Mouse (Mus musculus): ENCODE data around the gene Neto2.

Neto2 gene

GRCm38 (mm10) chr8:85700751-85701351 is at the start of gene Neto2:
Gene Neto2, minus strand, starts transcription at chr8:85700924.
- Histone ChIP-seq H3K27me3 (ENCODE audit: insufficient read depth, low read length) (peaks cover 42% of the 10 kb centered on the region), H3K4me1 (replicated peaks; ENCODE audit: low read depth, low read length) (peaks cover 5% of the 10 kb centered on the region), H3K9me3 (ENCODE audit: low read length) (peaks cover 11% of the 10 kb centered on the region; the same call in 1 of the 2 replicates), H3K36me3 (ENCODE audit: insufficient read depth, low read length) (no peaks in the 10 kb centered on the region), H3K4me3 (replicated peaks; ENCODE audit: low read length) (peak within 1 kb of the TSS; percentile 81)
- TF ChIP-seq POU5F1 (IDR thresholded peaks at IDR 0.05; ENCODE audit: borderline replicate concordance, low read length) = no peak
- TF ChIP-seq CTCF (conservative IDR thresholded peaks at IDR 0.05; ENCODE audit: low read length) = no peak
- TF ChIP-seq NANOG (IDR thresholded peaks at IDR 0.05; ENCODE audit: borderline replicate concordance, low read length) = no peak

DNA sequence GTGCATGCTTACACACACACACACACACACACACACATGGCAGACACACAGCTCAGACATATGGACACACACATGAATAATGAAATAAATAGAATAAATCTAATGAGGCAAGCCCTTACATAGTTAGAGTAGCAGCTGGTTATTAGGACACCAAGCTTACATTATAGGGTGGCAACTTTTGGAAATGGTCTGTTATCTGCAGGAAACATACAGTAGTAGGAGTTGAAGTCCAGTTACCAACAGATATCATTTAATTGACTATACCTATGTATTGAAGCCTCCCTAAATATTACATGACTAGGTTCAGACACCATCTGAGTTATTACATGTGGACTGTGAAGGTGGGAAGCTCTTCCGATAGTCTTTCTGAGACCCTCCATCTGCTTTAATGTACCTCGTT is 44.3 kb upstream of the Neto2 start:
- no peaks in the 10 kb centered on the region for H3K27me3 ChIP-seq (ENCODE audit: insufficient read depth, low read length)
- H3K9me3 ChIP-seq (ENCODE audit: low read length) = no peaks in the 10 kb centered on the region
- peaks cover 3% of the 10 kb centered on the region for H3K36me3 ChIP-seq (ENCODE audit: insufficient read depth, low read length)
- TF ChIP-seq POU5F1 (IDR thresholded peaks at IDR 0.05; ENCODE audit: borderline replicate concordance, low read length) = no peak
- no peak for TF ChIP-seq CTCF (conservative IDR thresholded peaks at IDR 0.05; ENCODE audit: low read length)
- no peak for TF ChIP-seq NANOG (IDR thresholded peaks at IDR 0.05; ENCODE audit: borderline replicate concordance, low read length)
- no peak overlapping the region for H3K4me3 ChIP-seq (replicated peaks; ENCODE audit: low read length)
- H3K4me1 ChIP-seq (replicated peaks; ENCODE audit: low read depth, low read length) = no peaks in the 10 kb centered on the region

- no peaks in the 10 kb centered on the region for H3K9me3 ChIP-seq (ENCODE audit: low read length)
- no peak overlapping the region for H3K4me3 ChIP-seq (replicated peaks; ENCODE audit: low read length)
- no peaks in the 10 kb centered on the region for H3K36me3 ChIP-seq (ENCODE audit: insufficient read depth, low read length)
- H3K4me1 ChIP-seq (replicated peaks; ENCODE audit: low read depth, low read length) = no peaks in the 10 kb centered on the region
- TF ChIP-seq NANOG (IDR thresholded peaks at IDR 0.05; ENCODE audit: borderline replicate concordance, low read length) (no peak), POU5F1 (IDR thresholded peaks at IDR 0.05; ENCODE audit: borderline replicate concordance, low read length) (no peak), CTCF (conservative IDR thresholded peaks at IDR 0.05; ENCODE audit: low read length) (no peak)
- no peaks in the 10 kb centered on the region for H3K27me3 ChIP-seq (ENCODE audit: insufficient read depth, low read length)
These were observed 29.8 kb upstream of the Neto2 start for GRCm38 (mm10) chr8:85730545-85730944.

GRCm38 (mm10) chr8:85717271-85717670 is 16.5 kb upstream of the Neto2 start:
- Histone ChIP-seq H3K4me3 (replicated peaks; ENCODE audit: low read length) (no peak overlapping the region), H3K4me1 (replicated peaks; ENCODE audit: low read depth, low read length) (no peaks in the 10 kb centered on the region), H3K27me3 (ENCODE audit: insufficient read depth, low read length) (no peaks in the 10 kb centered on the region)

DNA sequence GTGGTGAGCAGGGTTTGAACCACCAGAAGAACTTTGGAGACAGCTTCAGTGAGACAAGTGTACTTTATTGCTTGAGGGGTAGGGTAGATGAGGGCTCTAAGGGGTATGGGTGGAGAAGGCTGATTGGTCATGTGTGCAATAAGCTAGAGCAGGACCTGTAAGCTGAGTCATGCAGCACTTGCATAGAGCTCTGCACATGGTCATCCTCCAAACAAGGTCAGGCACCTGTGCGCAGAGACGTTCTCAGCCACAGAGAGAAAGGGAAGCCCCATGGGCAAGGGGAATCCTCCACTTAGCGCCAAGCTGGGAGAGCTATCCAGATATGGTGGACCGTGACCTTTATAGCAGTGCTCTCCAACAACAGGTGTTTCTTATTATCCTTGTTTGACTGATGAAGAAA is 16.0 kb upstream of the Neto2 start:
- Histone ChIP-seq H3K4me1 (replicated peaks; ENCODE audit: low read depth, low read length) (no peaks in the 10 kb centered on the region), H3K4me3 (replicated peaks; ENCODE audit: low read length) (no peak overlapping the region), H3K9me3 (ENCODE audit: low read length) (no peaks in the 10 kb centered on the region), H3K27me3 (ENCODE audit: insufficient read depth, low read length) (no peaks in the 10 kb centered on the region), H3K36me3 (ENCODE audit: insufficient read depth, low read length) (0 out of 2 replicates have a peak, but pooled peaks cover 9% of the 10 kb centered on the region)
- TF ChIP-seq NANOG (IDR thresholded peaks at IDR 0.05; ENCODE audit: borderline replicate concordance, low read length) (no peak), CTCF (conservative IDR thresholded peaks at IDR 0.05; ENCODE audit: low read length) (no peak), POU5F1 (IDR thresholded peaks at IDR 0.05; ENCODE audit: borderline replicate concordance, low read length) (no peak)

More at GRCm38 (mm10) chr8:85717271-85717670, 16.5 kb upstream of the Neto2 start:
- Histone ChIP-seq H3K36me3 (ENCODE audit: insufficient read depth, low read length) (0 out of 2 replicates have a peak, but pooled peaks cover 11% of the 10 kb centered on the region), H3K9me3 (ENCODE audit: low read length) (no peaks in the 10 kb centered on the region)
- TF ChIP-seq POU5F1 (IDR thresholded peaks at IDR 0.05; ENCODE audit: borderline replicate concordance, low read length) (no peak), CTCF (conservative IDR thresholded peaks at IDR 0.05; ENCODE audit: low read length) (no peak), NANOG (IDR thresholded peaks at IDR 0.05; ENCODE audit: borderline replicate concordance, low read length) (no peak)

- H3K9me3 ChIP-seq (ENCODE audit: low read length) = peaks cover 4% of the 10 kb centered on the region; the same call in 1 of the 2 replicates
- H3K4me1 ChIP-seq (replicated peaks; ENCODE audit: low read depth, low read length) = no peaks in the 10 kb centered on the region
- H3K4me3 ChIP-seq (replicated peaks; ENCODE audit: low read length) = no peak overlapping the region
- H3K36me3 ChIP-seq (ENCODE audit: insufficient read depth, low read length) = no peaks in the 10 kb centered on the region
- peaks cover 24% of the 10 kb centered on the region for H3K27me3 ChIP-seq (ENCODE audit: insufficient read depth, low read length)
- TF ChIP-seq CTCF (conservative IDR thresholded peaks at IDR 0.05; ENCODE audit: low read length) (no peak), NANOG (IDR thresholded peaks at IDR 0.05; ENCODE audit: borderline replicate concordance, low read length) (no peak), POU5F1 (IDR thresholded peaks at IDR 0.05; ENCODE audit: borderline replicate concordance, low read length) (no peak)
These were observed 6.3 kb upstream of the Neto2 start for GRCm38 (mm10) chr8:85706988-85707387.

- Histone ChIP-seq H3K27me3 (ENCODE audit: insufficient read depth, low read length) (peaks cover 42% of the 10 kb centered on the region), H3K36me3 (ENCODE audit: insufficient read depth, low read length) (no peaks in the 10 kb centered on the region)
These were observed 498 bp downstream of the Neto2 start for GRCm38 (mm10) chr8:85700101-85700750.

DNA sequence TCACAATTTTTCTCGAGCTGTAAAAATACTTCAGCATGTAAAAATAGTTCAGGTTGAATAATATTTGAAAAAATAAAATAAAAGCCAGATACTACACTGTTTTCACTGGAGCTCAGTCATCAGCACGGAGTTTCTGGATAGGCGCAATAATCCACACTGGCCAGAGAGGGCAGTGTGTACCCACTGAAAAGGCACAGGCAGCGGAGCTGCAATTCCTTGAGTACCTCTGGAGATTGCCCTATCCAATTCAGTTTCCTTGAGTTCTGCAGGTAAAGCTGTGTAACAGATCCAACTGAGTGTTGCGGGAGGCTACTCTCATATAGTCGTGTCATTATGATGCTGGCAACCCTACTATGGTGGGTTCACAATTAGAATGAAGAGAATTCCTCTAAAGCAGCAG is 1.7 kb downstream of the Neto2 start:
- H3K36me3 ChIP-seq (ENCODE audit: insufficient read depth, low read length) = no peaks in the 10 kb centered on the region
- peak; percentile 81 for TF ChIP-seq CTCF (conservative IDR thresholded peaks at IDR 0.05; ENCODE audit: low read length)
- TF ChIP-seq POU5F1 (IDR thresholded peaks at IDR 0.05; ENCODE audit: borderline replicate concordance, low read length) = no peak
- H3K4me3 ChIP-seq (replicated peaks; ENCODE audit: low read length) = no peak overlapping the region
- peaks cover 11% of the 10 kb centered on the region; the same call in 1 of the 2 replicates for H3K9me3 ChIP-seq (ENCODE audit: low read length)
- H3K4me1 ChIP-seq (replicated peaks; ENCODE audit: low read depth, low read length) = peaks cover 5% of the 10 kb centered on the region
- H3K27me3 ChIP-seq (ENCODE audit: insufficient read depth, low read length) = peaks cover 35% of the 10 kb centered on the region

More at GRCm38 (mm10) chr8:85700101-85700750, 498 bp downstream of the Neto2 start:
- Histone ChIP-seq H3K9me3 (ENCODE audit: low read length) (peaks cover 11% of the 10 kb centered on the region; the same call in 1 of the 2 replicates), H3K4me1 (replicated peaks; ENCODE audit: low read depth, low read length) (peaks cover 5% of the 10 kb centered on the region), H3K4me3 (replicated peaks; ENCODE audit: low read length) (peak overlapping the region; percentile 81)
- TF ChIP-seq CTCF (conservative IDR thresholded peaks at IDR 0.05; ENCODE audit: low read length) (no peak), POU5F1 (IDR thresholded peaks at IDR 0.05; ENCODE audit: borderline replicate concordance, low read length) (no peak), NANOG (IDR thresholded peaks at IDR 0.05; ENCODE audit: borderline replicate concordance, low read length) (no peak)

Measured in E14TG2a.4 (cell line).